Mouse (Mus musculus) megakaryocyte, embryonic 14.5 days (primary cell): ENCODE measurements around the gene Olfr427. TPM values are rescaled to one million over a fixed set of nuclear protein-coding genes. Genes with fewer than 3 reads are reported as not detected.

Experiments
- H3K27me3 ChIP-seq: replicated peaks from 2 replicates; pipeline ENCODE3; 2012; ENCODE audit warnings: inconsistent platforms
- H3K36me3 ChIP-seq: replicated peaks from 2 replicates; pipeline ENCODE3; 2012; ENCODE audit warnings: low read length, inconsistent platforms, mixed read lengths
- H3K4me1 ChIP-seq: 2 replicates; pipeline ENCODE4 v1.6.1; 2012; ENCODE audit warnings: inconsistent platforms
- H3K4me3 ChIP-seq: replicated peaks from 2 replicates; pipeline ENCODE3; 2012; ENCODE audit warnings: moderate library complexity, mild to moderate bottlenecking, inconsistent platforms
- H3K9me3 ChIP-seq: 2 replicates; pipeline ENCODE4 v1.6.1; 2012; ENCODE audit warnings: inconsistent platforms
- FLI1 ChIP-seq: IDR thresholded peaks from 2 replicates; pipeline ENCODE4 v1.6.1; 2012; ENCODE audit warnings: low read length, inconsistent platforms, mixed read lengths
- GATA1 ChIP-seq: IDR thresholded peaks from 3 replicates; pipeline ENCODE4 v1.6.1; 2012; ENCODE audit warnings: mixed read lengths, low read length, inconsistent platforms, borderline replicate concordance
- polyA plus RNA-seq: library from polyadenylated mRNA; stranded (reverse); fragments of >175 nt; gene quantifications from 2 replicates; pipeline ENCODE4 v1.2.3, GENCODE M21; 2012; ENCODE audit warnings: low replicate concordance; ENCODE audit not compliant: insufficient read depth

The Olfr427 gene
- polyA plus RNA-seq, 1 experiment = not detected

GRCm38 (mm10) chr1:174103735-174104134 lies 7.0 kb downstream of the Olfr427 start:
- TF ChIP-seq GATA1 = no peak
- no peak for TF ChIP-seq FLI1
- H3K4me3 ChIP-seq = no peak overlapping the region
- no peaks in the 10 kb centered on the region for H3K4me1 ChIP-seq
- H3K36me3 ChIP-seq = no peaks in the 10 kb centered on the region
- H3K9me3 ChIP-seq = no peaks in the 10 kb centered on the region
- H3K27me3 ChIP-seq = no peaks in the 10 kb centered on the region

DNA sequence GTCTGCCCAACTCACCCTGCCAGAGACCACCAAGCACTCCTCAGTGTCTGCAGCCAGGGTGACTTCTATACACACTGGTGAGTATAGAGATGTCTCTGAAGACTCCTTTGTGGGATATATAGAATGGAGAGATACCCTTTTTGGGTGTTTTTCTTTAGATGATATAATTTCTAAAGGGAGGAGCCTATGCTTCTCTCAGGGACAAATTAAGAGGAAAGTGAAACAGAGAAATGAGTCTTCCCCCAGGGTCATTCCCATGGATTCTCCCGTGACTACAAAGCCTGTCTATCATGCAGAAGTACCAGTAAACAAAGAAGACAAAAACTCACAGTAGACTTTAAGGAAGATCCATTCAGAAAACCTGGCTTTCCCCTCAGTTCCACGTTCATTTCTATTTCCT lies 24.4 kb downstream of the Olfr427 start, which contains the start of gene Olfr231:
TSS of gene Olfr231 (minus strand) at position 101 of the 400 bp plus-strand sequence.
- Histone ChIP-seq H3K4me1 (no peaks in the 10 kb centered on the region), H3K9me3 (no peaks in the 10 kb centered on the region), H3K27me3 (peaks cover 2% of the 10 kb centered on the region), H3K36me3 (no peaks in the 10 kb centered on the region), H3K4me3 (no peak within 1 kb of the TSS)
- TF ChIP-seq FLI1 (no peak), GATA1 (no peak)

GRCm38 (mm10) chr1:174131217-174131616 lies 34.5 kb downstream of the Olfr427 start, which contains the start of gene Olfr424:
TSS of gene Olfr424 (plus strand) at chr1:174131517.
- Histone ChIP-seq H3K27me3 (no peaks in the 10 kb centered on the region), H3K4me3 (no peak within 1 kb of the TSS), H3K9me3 (no peaks in the 10 kb centered on the region), H3K4me1 (no peaks in the 10 kb centered on the region), H3K36me3 (no peaks in the 10 kb centered on the region)
- no peak for TF ChIP-seq FLI1
- TF ChIP-seq GATA1 = no peak

GRCm38 (mm10) chr1:174131999-174132398 lies 35.3 kb downstream of the Olfr427 start:
- TF ChIP-seq GATA1 (no peak), FLI1 (no peak)
- Histone ChIP-seq H3K36me3 (no peaks in the 10 kb centered on the region), H3K4me3 (no peak overlapping the region), H3K9me3 (no peaks in the 10 kb centered on the region), H3K4me1 (no peaks in the 10 kb centered on the region), H3K27me3 (no peaks in the 10 kb centered on the region)

- Histone ChIP-seq H3K36me3 (no peaks in the 10 kb centered on the region), H3K9me3 (no peaks in the 10 kb centered on the region), H3K27me3 (no peaks in the 10 kb centered on the region), H3K4me1 (no peaks in the 10 kb centered on the region), H3K4me3 (no peak overlapping the region)
- TF ChIP-seq GATA1 (no peak), FLI1 (no peak)
Observed at GRCm38 (mm10) chr1:174141384-174141783, 44.7 kb downstream of the Olfr427 start.

GRCm38 (mm10) chr1:174146696-174147095 lies 50.0 kb downstream of the Olfr427 start:
- no peaks in the 10 kb centered on the region for H3K36me3 ChIP-seq
- TF ChIP-seq FLI1 = no peak
- TF ChIP-seq GATA1 = no peak
- no peaks in the 10 kb centered on the region for H3K27me3 ChIP-seq
- no peaks in the 10 kb centered on the region for H3K9me3 ChIP-seq
- H3K4me1 ChIP-seq = no peaks in the 10 kb centered on the region
- H3K4me3 ChIP-seq = no peak overlapping the region

DNA sequence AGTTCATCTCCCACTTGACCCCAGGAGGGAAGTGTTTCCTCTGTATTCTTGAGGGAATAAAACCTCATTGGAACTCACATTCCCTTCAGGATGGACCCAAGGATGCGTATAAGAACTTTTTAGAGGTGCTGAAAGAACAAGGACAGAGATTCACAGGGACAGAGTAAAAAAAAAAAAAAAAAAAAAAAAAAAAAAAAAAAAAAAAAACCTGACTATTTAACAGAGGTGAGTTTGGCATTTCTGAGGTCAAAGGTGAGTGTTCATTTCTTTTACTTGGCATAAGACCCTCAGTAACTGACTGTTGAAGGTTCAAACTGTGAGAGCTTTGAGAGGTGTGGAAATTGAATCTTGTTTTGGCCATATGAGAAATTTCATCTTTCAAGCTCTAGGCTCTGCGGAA lies 52.6 kb downstream of the Olfr427 start:
- Histone ChIP-seq H3K36me3 (no peaks in the 10 kb centered on the region), H3K9me3 (no peaks in the 10 kb centered on the region), H3K4me3 (no peak overlapping the region), H3K27me3 (no peaks in the 10 kb centered on the region), H3K4me1 (no peaks in the 10 kb centered on the region)
- no peak for TF ChIP-seq GATA1
- no peak for TF ChIP-seq FLI1

Other genes starting within 250 kb of the Olfr427 start
- gene Ifi211, start 183.8 kb upstream of the Olfr427 start, polyA plus RNA-seq = 0.25 TPM in 1 of 2 replicates, not detected in the other
- gene Mndal, start 154.4 kb upstream of the Olfr427 start, polyA plus RNA-seq = 4.0 TPM in 1 of 2 replicates, not detected in the other
- gene Ifi203, start 154.2 kb upstream of the Olfr427 start, polyA plus RNA-seq = 2.3 TPM in 1 of 2 replicates, not detected in the other
- gene Ifi202b, start 114.1 kb upstream of the Olfr427 start, polyA plus RNA-seq = 0.16 TPM in 1 of 2 replicates, not detected in the other
- not detected in 2 replicates for gene Ifi205, start 65.1 kb upstream of the Olfr427 start, polyA plus RNA-seq
- gene Olfr433, start 56.2 kb upstream of the Olfr427 start, polyA plus RNA-seq = not detected in 2 replicates
- not detected in 2 replicates for gene Olfr432, start 47.7 kb upstream of the Olfr427 start, polyA plus RNA-seq
- not detected in 2 replicates for gene Olfr430, start 30.3 kb upstream of the Olfr427 start, polyA plus RNA-seq
- not detected in 2 replicates for gene Olfr429, start 12.6 kb upstream of the Olfr427 start, polyA plus RNA-seq
- not detected in 2 replicates for gene Olfr231, start 24.3 kb downstream of the Olfr427 start, polyA plus RNA-seq
- gene Olfr424, start 34.6 kb downstream of the Olfr427 start, polyA plus RNA-seq = not detected in 2 replicates
- not detected in 2 replicates for gene Olfr420, start 58.7 kb downstream of the Olfr427 start, polyA plus RNA-seq
- 0.11 TPM in 1 of 2 replicates, not detected in the other for gene Spta1, start 75.9 kb downstream of the Olfr427 start, polyA plus RNA-seq
- gene Olfr419, start 155.2 kb downstream of the Olfr427 start, polyA plus RNA-seq = not detected in 2 replicates
- not detected in 2 replicates for gene Mptx1, start 233.6 kb downstream of the Olfr427 start, polyA plus RNA-seq